Mouse (Mus musculus): ENCODE data around the gene Amot. TPM values are rescaled to one million over a fixed set of nuclear protein-coding genes. Genes with fewer than 3 reads are reported as not detected.

The Amot gene
- polyA plus RNA-seq, 1 experiment from 2014 or later: 40.6 TPM

DNA sequence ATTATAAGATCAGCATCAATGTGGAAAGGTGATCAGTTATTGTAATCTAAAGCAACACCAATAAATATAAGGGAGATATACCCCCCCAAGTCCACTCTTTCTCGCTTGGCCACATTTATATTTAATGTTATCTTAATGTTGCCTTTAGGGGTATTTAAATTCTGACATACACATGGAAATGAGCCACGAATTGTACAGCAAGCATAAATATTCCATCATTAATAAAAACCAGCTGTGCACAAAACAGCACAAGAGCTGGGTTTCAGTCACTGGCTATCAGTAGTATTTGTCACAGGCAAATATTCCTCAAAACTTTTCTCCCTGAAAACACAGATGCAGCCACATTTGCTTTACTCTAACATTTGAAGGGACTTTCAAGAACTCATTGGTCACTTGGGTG is 5.9 kb downstream of the Amot start:
- 39% methylated on average over 2 of the region's 2 CpGs for WGBS
- H3K27ac ChIP-seq (replicated peaks): no peak overlapping the region
- H3K9me3 ChIP-seq: no peaks in the 10 kb centered on the region
- H3K27me3 ChIP-seq (replicated peaks; ENCODE audit: low read depth, poor library complexity, severe bottlenecking): peaks cover 18% of the 10 kb centered on the region
- H3K36me3 ChIP-seq (replicated peaks): no peaks in the 10 kb centered on the region; the same call in 1 of the 2 replicates
- no peak for DNase-seq (ENCODE audit: low spot score)
- H3K4me1 ChIP-seq: peaks cover 26% of the 10 kb centered on the region
- no peak overlapping the region for H3K4me3 ChIP-seq

DNA sequence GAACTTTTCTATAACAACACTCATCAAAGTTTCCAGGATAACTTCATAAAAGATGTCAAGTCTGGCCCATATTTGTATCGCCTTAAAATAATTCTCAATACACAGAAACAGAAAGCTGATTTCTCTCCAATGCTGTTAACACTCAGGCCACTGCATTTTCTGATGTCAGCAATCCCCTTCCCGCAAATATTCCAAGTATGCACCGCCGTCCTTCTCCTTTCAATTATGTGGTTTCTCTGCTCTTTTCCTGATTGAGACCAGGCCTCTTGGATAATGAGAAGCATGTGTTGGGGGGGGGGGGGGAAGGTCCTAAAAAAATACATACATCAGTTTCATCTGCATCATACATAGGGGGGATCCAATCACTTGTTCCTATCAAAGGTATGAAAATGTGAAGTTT is 6.3 kb downstream of the Amot start:
- Histone ChIP-seq H3K36me3 (replicated peaks) (peaks cover 4% of the 10 kb centered on the region; the same call in 1 of the 2 replicates), H3K27me3 (replicated peaks; ENCODE audit: low read depth, poor library complexity, severe bottlenecking) (peaks cover 18% of the 10 kb centered on the region), H3K4me3 (no peak overlapping the region), H3K4me1 (peaks cover 26% of the 10 kb centered on the region), H3K27ac (replicated peaks) (no peak overlapping the region), H3K9me3 (no peaks in the 10 kb centered on the region)
- DNase-seq (ENCODE audit: low spot score): peak; percentile 43
- 40% methylated on average over 4 of the region's 4 CpGs for WGBS

- Histone ChIP-seq H3K4me3 (no peak overlapping the region), H3K36me3 (replicated peaks) (peaks cover 4% of the 10 kb centered on the region; the same call in 1 of the 2 replicates), H3K27ac (replicated peaks) (no peak overlapping the region), H3K9me3 (no peaks in the 10 kb centered on the region), H3K4me1 (peaks cover 23% of the 10 kb centered on the region), H3K27me3 (replicated peaks; ENCODE audit: low read depth, poor library complexity, severe bottlenecking) (peaks cover 18% of the 10 kb centered on the region)
- WGBS: 81% methylated on average over 6 of the region's 6 CpGs
- no peak for DNase-seq (ENCODE audit: low spot score)
Measured at GRCm38 (mm10) chrX:145497486-145497885, 7.5 kb downstream of the Amot start.

DNA sequence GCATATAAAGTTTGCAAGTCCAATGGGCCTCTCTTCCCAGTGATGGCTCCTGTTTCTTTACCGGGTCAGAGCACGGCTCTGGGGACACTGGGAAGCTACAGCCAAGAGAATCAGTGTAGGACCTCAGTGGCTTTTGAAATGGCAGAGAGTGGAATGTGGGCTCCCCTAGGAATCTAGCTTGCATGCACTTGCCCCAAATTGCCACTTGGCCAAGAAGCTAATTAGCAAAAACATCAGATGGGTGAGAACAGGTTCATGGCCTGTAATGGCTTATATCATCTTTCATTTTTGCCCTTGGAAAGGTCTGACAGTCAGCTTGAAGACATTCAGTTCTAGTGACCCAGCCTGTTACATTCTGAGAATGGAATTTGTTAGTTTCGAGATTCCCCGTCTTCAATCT is 9.6 kb downstream of the Amot start:
- WGBS: 82% methylated on average over 4 of the region's 4 CpGs
- Histone ChIP-seq H3K9me3 (no peaks in the 10 kb centered on the region), H3K4me3 (no peak overlapping the region), H3K4me1 (peaks cover 13% of the 10 kb centered on the region; the same call in 1 of the 2 replicates), H3K27ac (replicated peaks) (no peak overlapping the region), H3K27me3 (replicated peaks; ENCODE audit: low read depth, poor library complexity, severe bottlenecking) (0 out of 2 replicates have a peak, but pooled peaks cover 10% of the 10 kb centered on the region), H3K36me3 (replicated peaks) (peaks cover 4% of the 10 kb centered on the region; the same call in 1 of the 2 replicates)
- DNase-seq (ENCODE audit: low spot score): no peak

DNA sequence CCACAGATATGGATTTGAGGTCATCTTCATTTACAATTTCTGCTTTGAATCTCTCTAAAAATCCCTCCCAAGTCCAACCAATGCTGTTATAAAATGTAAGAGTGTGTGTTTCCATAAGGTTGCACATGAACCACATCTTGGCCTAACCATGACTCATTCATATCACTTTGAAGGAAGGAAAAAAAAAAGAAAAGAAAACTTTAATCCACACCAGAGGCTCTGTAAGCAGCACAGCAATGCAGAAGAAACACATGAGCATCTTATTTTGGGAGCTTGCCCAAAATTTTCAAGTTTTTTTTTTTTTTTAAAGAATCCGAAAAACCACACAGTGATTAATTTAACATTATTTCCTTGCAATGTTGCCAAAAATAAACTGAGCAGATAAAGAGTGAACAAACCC is 14.2 kb downstream of the Amot start:
- no peak overlapping the region for H3K4me3 ChIP-seq
- no peak for DNase-seq (ENCODE audit: low spot score)
- H3K4me1 ChIP-seq: no peaks in the 10 kb centered on the region
- WGBS: 86% methylated on average over 1 of the region's 1 CpGs
- H3K27ac ChIP-seq (replicated peaks): no peak overlapping the region
- H3K36me3 ChIP-seq (replicated peaks): peaks cover 23% of the 10 kb centered on the region
- H3K27me3 ChIP-seq (replicated peaks; ENCODE audit: low read depth, poor library complexity, severe bottlenecking): 0 out of 2 replicates have a peak, but pooled peaks cover 8% of the 10 kb centered on the region
- no peaks in the 10 kb centered on the region for H3K9me3 ChIP-seq

GRCm38 (mm10) chrX:145490417-145490816 is 14.6 kb downstream of the Amot start:
- Histone ChIP-seq H3K4me3 (no peak overlapping the region), H3K4me1 (no peaks in the 10 kb centered on the region), H3K36me3 (replicated peaks) (peaks cover 24% of the 10 kb centered on the region), H3K27ac (replicated peaks) (no peak overlapping the region), H3K27me3 (replicated peaks; ENCODE audit: low read depth, poor library complexity, severe bottlenecking) (0 out of 2 replicates have a peak, but pooled peaks cover 4% of the 10 kb centered on the region), H3K9me3 (no peaks in the 10 kb centered on the region)
- 84% methylated on average over 3 of the region's 3 CpGs for WGBS
- DNase-seq (ENCODE audit: low spot score): no peak

DNA sequence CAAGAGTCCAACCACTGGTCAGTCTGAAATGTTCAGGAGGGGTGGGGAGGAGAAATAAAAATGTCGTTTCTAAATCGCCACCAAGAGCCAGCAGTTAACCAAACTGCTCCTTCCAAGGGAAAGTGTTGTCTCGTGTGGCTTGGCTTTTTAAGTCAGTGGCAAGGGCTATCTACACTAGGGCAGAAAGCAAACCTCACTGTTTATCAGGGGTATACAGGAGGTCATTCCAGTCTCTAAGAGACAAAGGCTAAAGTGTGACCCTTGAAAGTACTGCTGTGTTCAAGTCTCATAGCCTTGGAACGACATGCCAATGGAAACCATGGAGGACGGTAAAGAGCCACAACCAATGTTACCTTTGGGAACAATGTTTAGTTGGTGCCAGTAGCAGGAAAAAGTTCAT is 15.0 kb downstream of the Amot start:
- Histone ChIP-seq H3K4me1 (no peaks in the 10 kb centered on the region), H3K36me3 (replicated peaks) (peaks cover 24% of the 10 kb centered on the region), H3K27me3 (replicated peaks; ENCODE audit: low read depth, poor library complexity, severe bottlenecking) (0 out of 2 replicates have a peak, but pooled peaks cover 3% of the 10 kb centered on the region), H3K27ac (replicated peaks) (no peak overlapping the region), H3K9me3 (no peaks in the 10 kb centered on the region), H3K4me3 (no peak overlapping the region)
- 91% methylated on average over 5 of the region's 5 CpGs for WGBS
- DNase-seq (ENCODE audit: low spot score): no peak

GRCm38 (mm10) chrX:145485495-145485894 is 19.5 kb downstream of the Amot start:
- 62% methylated on average over 4 of the region's 4 CpGs for WGBS
- Histone ChIP-seq H3K4me3 (no peak overlapping the region), H3K4me1 (no peaks in the 10 kb centered on the region), H3K27me3 (replicated peaks; ENCODE audit: low read depth, poor library complexity, severe bottlenecking) (peaks cover 7% of the 10 kb centered on the region; the same call in 1 of the 2 replicates), H3K9me3 (no peaks in the 10 kb centered on the region), H3K36me3 (replicated peaks) (peaks cover 25% of the 10 kb centered on the region), H3K27ac (replicated peaks) (no peak overlapping the region)
- DNase-seq (ENCODE audit: low spot score): no peak

- Histone ChIP-seq H3K27ac (replicated peaks) (no peak overlapping the region), H3K9me3 (no peaks in the 10 kb centered on the region), H3K36me3 (replicated peaks) (peaks cover 34% of the 10 kb centered on the region), H3K4me1 (no peaks in the 10 kb centered on the region), H3K4me3 (no peak overlapping the region), H3K27me3 (replicated peaks; ENCODE audit: low read depth, poor library complexity, severe bottlenecking) (peaks cover 20% of the 10 kb centered on the region)
- 87% methylated on average over 7 of the region's 7 CpGs for WGBS
- no peak for DNase-seq (ENCODE audit: low spot score)
Measured at GRCm38 (mm10) chrX:145483486-145484055, 21.4 kb downstream of the Amot start.

GRCm38 (mm10) chrX:145482383-145482782 is 22.6 kb downstream of the Amot start:
- no peaks in the 10 kb centered on the region for H3K9me3 ChIP-seq
- H3K4me1 ChIP-seq: no peaks in the 10 kb centered on the region
- peaks cover 28% of the 10 kb centered on the region for H3K27me3 ChIP-seq (replicated peaks; ENCODE audit: low read depth, poor library complexity, severe bottlenecking)
- H3K27ac ChIP-seq (replicated peaks): no peak overlapping the region
- DNase-seq (ENCODE audit: low spot score): no peak
- 62% methylated on average over 5 of the region's 5 CpGs for WGBS
- no peak overlapping the region for H3K4me3 ChIP-seq
- H3K36me3 ChIP-seq (replicated peaks): peaks cover 41% of the 10 kb centered on the region

GRCm38 (mm10) chrX:145479942-145480341 is 25.0 kb downstream of the Amot start:
- H3K9me3 ChIP-seq: no peaks in the 10 kb centered on the region
- no peak for DNase-seq (ENCODE audit: low spot score)
- no peaks in the 10 kb centered on the region for H3K4me1 ChIP-seq
- 85% methylated on average over 10 of the region's 10 CpGs for WGBS
- peaks cover 37% of the 10 kb centered on the region for H3K36me3 ChIP-seq (replicated peaks)
- H3K4me3 ChIP-seq: no peak overlapping the region
- H3K27me3 ChIP-seq (replicated peaks; ENCODE audit: low read depth, poor library complexity, severe bottlenecking): peaks cover 33% of the 10 kb centered on the region
- H3K27ac ChIP-seq (replicated peaks): no peak overlapping the region

GRCm38 (mm10) chrX:145477725-145478194 is 27.2 kb downstream of the Amot start:
- peaks cover 45% of the 10 kb centered on the region for H3K27me3 ChIP-seq (replicated peaks; ENCODE audit: low read depth, poor library complexity, severe bottlenecking)
- H3K36me3 ChIP-seq (replicated peaks): peaks cover 45% of the 10 kb centered on the region
- H3K9me3 ChIP-seq: no peaks in the 10 kb centered on the region
- no peak overlapping the region for H3K27ac ChIP-seq (replicated peaks)
- WGBS: 71% methylated on average over 3 of the region's 3 CpGs
- no peaks in the 10 kb centered on the region for H3K4me1 ChIP-seq
- DNase-seq (ENCODE audit: low spot score): no peak
- H3K4me3 ChIP-seq: no peak overlapping the region

DNA sequence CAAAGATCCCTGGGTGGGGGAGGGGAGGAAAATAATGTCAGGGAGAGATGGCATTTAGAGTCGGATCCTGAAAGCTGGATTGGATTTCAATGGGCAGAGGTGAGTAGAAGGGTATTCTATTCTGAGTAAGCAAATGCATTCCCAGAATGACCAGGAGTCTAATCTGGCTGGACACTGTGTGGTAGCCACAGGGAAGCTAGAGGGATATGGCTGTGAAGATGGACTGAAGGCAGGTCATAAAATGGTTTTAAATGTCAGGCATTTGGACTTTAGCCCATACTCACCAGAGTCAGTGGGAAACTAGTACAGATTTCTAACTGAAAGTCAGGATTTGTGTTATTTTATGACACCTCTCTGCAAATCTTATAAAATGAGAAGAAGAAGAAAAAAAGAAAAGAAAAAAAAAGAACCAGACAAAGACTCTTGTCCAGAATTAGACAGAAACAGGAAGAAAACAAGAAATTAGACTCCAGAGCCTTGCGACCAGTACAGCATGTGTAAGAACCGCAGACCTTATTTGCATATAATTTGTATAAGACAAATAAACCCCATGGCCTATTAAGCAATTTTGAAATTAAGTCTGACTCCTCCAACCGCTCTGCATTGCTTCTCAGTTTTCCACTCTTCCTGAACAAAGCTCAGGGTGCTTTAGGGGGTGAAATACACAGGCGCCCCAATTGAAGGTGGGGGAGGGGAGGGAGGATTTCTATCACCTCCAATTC is 27.8 kb downstream of the Amot start:
- H3K4me3 ChIP-seq: no peak overlapping the region
- peaks cover 41% of the 10 kb centered on the region for H3K27me3 ChIP-seq (replicated peaks; ENCODE audit: low read depth, poor library complexity, severe bottlenecking)
- 75% methylated on average over 5 of the region's 5 CpGs for WGBS
- H3K27ac ChIP-seq (replicated peaks): no peak overlapping the region
- no peaks in the 10 kb centered on the region for H3K4me1 ChIP-seq
- H3K9me3 ChIP-seq: no peaks in the 10 kb centered on the region
- peaks cover 45% of the 10 kb centered on the region for H3K36me3 ChIP-seq (replicated peaks)
- DNase-seq (ENCODE audit: low spot score): no peak

Measured in embryonic facial prominence, embryonic 10.5 days (tissue).